ENCODE assay signal across 1 mouse cellular context in genomic region chr13:49479399-49479798, GRCm38 (mm10).
A peak's percentile ranks its signal among the peaks of the same experiment; 100 is the strongest.
TF ChIP-seq lines count a peak whose summit lies in the region.

No protein-coding gene starts in this region.

TF ChIP-seq in myocyte, 11 proteins besides CTCF, POLR2A, EP300 and RAD21 (continued from another document):
- TF ChIP-seq MYOD1 (IDR thresholded peaks at IDR 0.05; ENCODE audit: control insufficient read depth in 1 of 3, insufficient read length in 2 of 3, low read depth in 2 of 3) = peak; percentile 22 to 86 (median 70)
